Mouse (Mus musculus): ENCODE measurements around the gene Mark1. TPM values are rescaled to one million over a fixed set of nuclear protein-coding genes. Genes with fewer than 3 reads are reported as not detected.
A peak's percentile ranks its signal among the peaks of the same experiment; 100 is the strongest.

The Mark1 gene
- polyA plus RNA-seq, 1 experiment from 2014 or later = 15.0 TPM

- WGBS = 1% methylated on average over 51 of the region's 65 CpGs
These were observed 620 bp upstream of the Mark1 start for GRCm38 (mm10) chr1:184999780-185000599.

GRCm38 (mm10) chr1:184998631-184999030 is 739 bp downstream of the Mark1 start:
- Histone ChIP-seq H3K4me3 (replicated peaks; ENCODE audit: low read length) (peak overlapping the region; percentile 84), H3K9me3 (ENCODE audit: control insufficient read depth, low read length) (no peaks in the 10 kb centered on the region), H3K36me3 (ENCODE audit: control insufficient read depth, insufficient read depth) (no peaks in the 10 kb centered on the region), H3K27ac (ENCODE audit: low read length) (peak overlapping the region; percentile 94), H3K4me2 (ENCODE audit: low read length) (peak overlapping the region; percentile 70), H3K27me3 (replicated peaks; ENCODE audit: control insufficient read depth, insufficient read depth, low read length) (no peaks in the 10 kb centered on the region), H3K4me1 (replicated peaks; ENCODE audit: control insufficient read depth, insufficient read depth, low read length) (peaks cover 24% of the 10 kb centered on the region), H3K9ac (replicated peaks; ENCODE audit: low read depth, low read length) (peak overlapping the region; percentile 99)
- ATAC-seq = peak; percentile 8; the same call in 1 of the 2 replicates
- 8% methylated on average over 2 of the region's 2 CpGs for WGBS

More at GRCm38 (mm10) chr1:184999780-185000599, 620 bp upstream of the Mark1 start:
- Histone ChIP-seq H3K4me3 (replicated peaks; ENCODE audit: low read length) (peak overlapping the region; percentile 84), H3K27ac (ENCODE audit: low read length) (peak overlapping the region; percentile 94), H3K9ac (replicated peaks; ENCODE audit: low read depth, low read length) (peak overlapping the region; percentile 99), H3K4me2 (ENCODE audit: low read length) (peak overlapping the region; percentile 75), H3K27me3 (replicated peaks; ENCODE audit: control insufficient read depth, insufficient read depth, low read length) (no peaks in the 10 kb centered on the region), H3K9me3 (ENCODE audit: control insufficient read depth, low read length) (no peaks in the 10 kb centered on the region), H3K36me3 (ENCODE audit: control insufficient read depth, insufficient read depth) (no peaks in the 10 kb centered on the region), H3K4me1 (replicated peaks; ENCODE audit: control insufficient read depth, insufficient read depth, low read length) (peaks cover 21% of the 10 kb centered on the region)
- peak; percentile 82 for ATAC-seq

GRCm38 (mm10) chr1:184998161-184998560 is 1.2 kb downstream of the Mark1 start:
- ATAC-seq = no peak
- WGBS = 19% methylated on average over 9 of the region's 9 CpGs
- H3K4me2 ChIP-seq (ENCODE audit: low read length) = peak overlapping the region; percentile 70
- H3K4me1 ChIP-seq (replicated peaks; ENCODE audit: control insufficient read depth, insufficient read depth, low read length) = peaks cover 24% of the 10 kb centered on the region
- peak overlapping the region; percentile 84 for H3K4me3 ChIP-seq (replicated peaks; ENCODE audit: low read length)
- no peaks in the 10 kb centered on the region for H3K9me3 ChIP-seq (ENCODE audit: control insufficient read depth, low read length)
- peak overlapping the region; percentile 99 for H3K9ac ChIP-seq (replicated peaks; ENCODE audit: low read depth, low read length)
- H3K27ac ChIP-seq (ENCODE audit: low read length) = peak overlapping the region; percentile 43
- no peaks in the 10 kb centered on the region for H3K36me3 ChIP-seq (ENCODE audit: control insufficient read depth, insufficient read depth)
- no peaks in the 10 kb centered on the region for H3K27me3 ChIP-seq (replicated peaks; ENCODE audit: control insufficient read depth, insufficient read depth, low read length)

- Histone ChIP-seq H3K36me3 (ENCODE audit: control insufficient read depth, insufficient read depth) (no peaks in the 10 kb centered on the region), H3K9ac (replicated peaks; ENCODE audit: low read depth, low read length) (peak overlapping the region; percentile 99), H3K4me3 (replicated peaks; ENCODE audit: low read length) (peak overlapping the region; percentile 84), H3K27me3 (replicated peaks; ENCODE audit: control insufficient read depth, insufficient read depth, low read length) (no peaks in the 10 kb centered on the region), H3K27ac (ENCODE audit: low read length) (peak overlapping the region; percentile 34), H3K4me1 (replicated peaks; ENCODE audit: control insufficient read depth, insufficient read depth, low read length) (peaks cover 24% of the 10 kb centered on the region), H3K9me3 (ENCODE audit: control insufficient read depth, low read length) (no peaks in the 10 kb centered on the region), H3K4me2 (ENCODE audit: low read length) (peak overlapping the region; percentile 70)
- 34% methylated on average over 11 of the region's 11 CpGs for WGBS
- no peak for ATAC-seq
These were observed 1.9 kb downstream of the Mark1 start for GRCm38 (mm10) chr1:184997466-184997865.

- Histone ChIP-seq H3K27me3 (replicated peaks; ENCODE audit: control insufficient read depth, insufficient read depth, low read length) (no peaks in the 10 kb centered on the region), H3K9me3 (ENCODE audit: control insufficient read depth, low read length) (no peaks in the 10 kb centered on the region), H3K9ac (replicated peaks; ENCODE audit: low read depth, low read length) (no peak overlapping the region), H3K4me3 (replicated peaks; ENCODE audit: low read length) (no peak overlapping the region), H3K4me1 (replicated peaks; ENCODE audit: control insufficient read depth, insufficient read depth, low read length) (peaks cover 20% of the 10 kb centered on the region), H3K4me2 (ENCODE audit: low read length) (no peak overlapping the region), H3K36me3 (ENCODE audit: control insufficient read depth, insufficient read depth) (no peaks in the 10 kb centered on the region), H3K27ac (ENCODE audit: low read length) (no peak overlapping the region)
- no peak for ATAC-seq
- 85% methylated on average over 4 of the region's 4 CpGs for WGBS
These were observed 4.0 kb downstream of the Mark1 start for GRCm38 (mm10) chr1:184995335-184995734.

- Histone ChIP-seq H3K36me3 (ENCODE audit: control insufficient read depth, insufficient read depth) (no peaks in the 10 kb centered on the region), H3K9ac (replicated peaks; ENCODE audit: low read depth, low read length) (no peak overlapping the region), H3K4me1 (replicated peaks; ENCODE audit: control insufficient read depth, insufficient read depth, low read length) (peaks cover 8% of the 10 kb centered on the region), H3K9me3 (ENCODE audit: control insufficient read depth, low read length) (no peaks in the 10 kb centered on the region), H3K4me2 (ENCODE audit: low read length) (no peak overlapping the region), H3K27me3 (replicated peaks; ENCODE audit: control insufficient read depth, insufficient read depth, low read length) (no peaks in the 10 kb centered on the region), H3K27ac (ENCODE audit: low read length) (no peak overlapping the region), H3K4me3 (replicated peaks; ENCODE audit: low read length) (no peak overlapping the region)
- no peak for ATAC-seq
- WGBS = 80% methylated on average over 10 of the region's 10 CpGs
These were observed 8.2 kb downstream of the Mark1 start for GRCm38 (mm10) chr1:184991191-184991590.

- no peaks in the 10 kb centered on the region for H3K27me3 ChIP-seq (replicated peaks; ENCODE audit: control insufficient read depth, insufficient read depth, low read length)
These were observed 12.6 kb downstream of the Mark1 start for GRCm38 (mm10) chr1:184986748-184987147.

GRCm38 (mm10) chr1:184984723-184985122 is 14.6 kb downstream of the Mark1 start:
- Histone ChIP-seq H3K4me1 (replicated peaks; ENCODE audit: control insufficient read depth, insufficient read depth, low read length) (peaks cover 2% of the 10 kb centered on the region), H3K27ac (ENCODE audit: low read length) (no peak overlapping the region), H3K9ac (replicated peaks; ENCODE audit: low read depth, low read length) (no peak overlapping the region), H3K4me2 (ENCODE audit: low read length) (no peak overlapping the region), H3K9me3 (ENCODE audit: control insufficient read depth, low read length) (no peaks in the 10 kb centered on the region), H3K36me3 (ENCODE audit: control insufficient read depth, insufficient read depth) (no peaks in the 10 kb centered on the region), H3K27me3 (replicated peaks; ENCODE audit: control insufficient read depth, insufficient read depth, low read length) (no peaks in the 10 kb centered on the region), H3K4me3 (replicated peaks; ENCODE audit: low read length) (no peak overlapping the region)
- no peak for ATAC-seq
- WGBS = 71% methylated on average over 2 of the region's 2 CpGs

More at GRCm38 (mm10) chr1:184986748-184987147, 12.6 kb downstream of the Mark1 start:
- no peak overlapping the region for H3K9ac ChIP-seq (replicated peaks; ENCODE audit: low read depth, low read length)
- H3K4me1 ChIP-seq (replicated peaks; ENCODE audit: control insufficient read depth, insufficient read depth, low read length) = peaks cover 2% of the 10 kb centered on the region
- ATAC-seq = no peak; the same call in 1 of the 2 replicates
- H3K27ac ChIP-seq (ENCODE audit: low read length) = no peak overlapping the region
- WGBS = 10% methylated on average over 2 of the region's 2 CpGs
- H3K4me3 ChIP-seq (replicated peaks; ENCODE audit: low read length) = no peak overlapping the region
- no peaks in the 10 kb centered on the region for H3K36me3 ChIP-seq (ENCODE audit: control insufficient read depth, insufficient read depth)
- H3K4me2 ChIP-seq (ENCODE audit: low read length) = no peak overlapping the region
- no peaks in the 10 kb centered on the region for H3K9me3 ChIP-seq (ENCODE audit: control insufficient read depth, low read length)

GRCm38 (mm10) chr1:184983751-184984150 is 15.6 kb downstream of the Mark1 start:
- peaks cover 2% of the 10 kb centered on the region for H3K4me1 ChIP-seq (replicated peaks; ENCODE audit: control insufficient read depth, insufficient read depth, low read length)
- ATAC-seq = no peak
- H3K9ac ChIP-seq (replicated peaks; ENCODE audit: low read depth, low read length) = no peak overlapping the region
- no peaks in the 10 kb centered on the region for H3K27me3 ChIP-seq (replicated peaks; ENCODE audit: control insufficient read depth, insufficient read depth, low read length)
- no peak overlapping the region for H3K27ac ChIP-seq (ENCODE audit: low read length)
- H3K4me2 ChIP-seq (ENCODE audit: low read length) = no peak overlapping the region
- no peaks in the 10 kb centered on the region for H3K36me3 ChIP-seq (ENCODE audit: control insufficient read depth, insufficient read depth)
- H3K4me3 ChIP-seq (replicated peaks; ENCODE audit: low read length) = no peak overlapping the region
- no peaks in the 10 kb centered on the region for H3K9me3 ChIP-seq (ENCODE audit: control insufficient read depth, low read length)
- WGBS = 70% methylated on average over 3 of the region's 3 CpGs

Data from forebrain, embryonic 16.5 days (tissue).